Mouse (Mus musculus): Measurements from ENCODE around the gene Trappc1. TPM values are rescaled to one million over a fixed set of nuclear protein-coding genes. Genes with fewer than 3 reads are reported as not detected.
A peak's percentile ranks its signal among the peaks of the same experiment; 100 is the strongest.
"Not testable (repeated sequence)": the region's sequence is repeated elsewhere in the genome, so short reads cannot be mapped to it uniquely, and the experiment has no call there.

Gene Trappc1
- 189 and 208 TPM in 2 replicates for polyA plus RNA-seq (2016; fragmentation: Nextera tagmentation; extraction: Ambion mirVana)

DNA sequence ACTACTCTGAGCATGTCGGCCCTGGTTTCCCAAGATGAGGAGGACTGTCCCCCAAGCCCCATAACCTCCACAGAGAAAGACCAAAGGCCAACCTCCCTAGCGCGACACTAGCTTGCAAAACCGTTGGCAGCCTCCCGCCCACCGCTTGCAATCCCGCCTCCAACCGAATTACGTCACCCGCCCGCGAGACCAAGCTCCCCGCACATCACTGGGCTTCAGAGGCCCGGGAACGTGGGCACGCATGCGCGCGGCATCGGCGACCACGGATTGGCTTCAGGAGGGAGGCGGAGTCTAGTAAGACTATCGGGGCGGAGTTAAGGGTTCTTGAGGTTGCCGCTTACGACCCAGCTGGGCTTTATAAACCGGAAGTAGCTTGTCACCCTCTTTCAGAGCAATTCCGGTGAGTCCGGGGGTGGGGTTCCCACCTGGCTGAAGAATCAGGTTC, at the start of gene Trappc1, which contains the start of gene Cntrob:
Trappc1 (plus strand) TSS at position 314 of the 445 bp plus-strand sequence.
Cntrob (minus strand) TSS at position 109 of the 445 bp plus-strand sequence.
- Histone ChIP-seq H3K36me3 (peaks cover 25% of the 10 kb centered on the region), H3K27me3 (ENCODE audit: insufficient read depth, poor library complexity, severe bottlenecking) (peaks cover 24% of the 10 kb centered on the region), H3K4me3 (peak within 1 kb of the TSS; percentile 72), H3K9me3 (no peaks in the 10 kb centered on the region), H3K27ac (peak within 1 kb of the TSS; percentile 97), H3K4me1 (replicated peaks) (peaks cover 56% of the 10 kb centered on the region)
- WGBS = under 1% methylated on average over 30 of the region's 30 CpGs
- peak; percentile 100 for DNase-seq (ENCODE audit: low spot score)

DNA sequence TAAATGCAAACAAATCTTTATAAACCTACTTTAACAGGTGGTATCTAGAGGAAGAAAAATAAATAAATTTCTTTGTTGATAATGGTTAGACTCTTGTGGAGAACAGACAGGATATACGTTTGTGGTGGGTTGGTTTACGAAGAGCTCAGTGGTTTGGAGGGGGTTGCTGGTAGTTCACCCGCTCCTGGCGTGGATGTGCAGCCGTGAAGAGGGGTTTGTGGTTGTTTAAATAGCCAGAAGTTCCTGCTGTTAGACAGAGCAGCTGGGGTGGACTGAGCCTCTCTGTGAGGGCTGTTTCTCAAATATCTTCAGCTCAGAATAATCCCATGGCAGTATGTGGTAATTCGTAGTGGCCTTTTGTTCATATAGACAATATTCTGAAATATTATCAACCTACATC, 48.1 kb upstream of the Trappc1 start:
- Histone ChIP-seq H3K4me1 (replicated peaks) (peaks cover 16% of the 10 kb centered on the region; the same call in 1 of the 2 replicates), H3K36me3 (no peaks in the 10 kb centered on the region), H3K27me3 (ENCODE audit: insufficient read depth, poor library complexity, severe bottlenecking) (peaks cover 3% of the 10 kb centered on the region), H3K27ac (no peak overlapping the region), H3K4me3 (no peak overlapping the region), H3K9me3 (no peaks in the 10 kb centered on the region)
- 86% methylated on average over 6 of the region's 6 CpGs for WGBS
- DNase-seq (ENCODE audit: low spot score) = no peak

DNA sequence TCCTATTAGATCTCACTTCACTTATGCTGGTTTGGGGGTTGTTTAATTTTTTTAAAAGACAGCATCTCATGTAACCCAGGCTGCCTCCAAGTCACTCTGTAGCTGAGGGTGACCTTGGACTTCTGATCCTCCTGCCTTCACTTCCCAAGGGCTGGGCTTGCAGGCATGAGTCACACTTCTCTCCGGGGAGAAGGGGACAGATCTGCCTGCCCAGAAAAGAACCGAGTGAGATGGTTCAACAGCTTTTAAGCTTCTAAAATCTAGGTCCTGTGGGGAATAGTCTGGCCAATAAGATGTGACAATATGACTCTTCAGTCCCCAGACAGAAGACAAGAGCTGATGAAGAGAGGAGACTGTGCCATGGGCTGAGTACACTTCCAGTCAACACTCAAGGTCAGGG, 47.7 kb upstream of the Trappc1 start:
- Histone ChIP-seq H3K4me1 (replicated peaks) (peaks cover 14% of the 10 kb centered on the region; the same call in 1 of the 2 replicates), H3K9me3 (no peaks in the 10 kb centered on the region), H3K27ac (no peak overlapping the region), H3K27me3 (ENCODE audit: insufficient read depth, poor library complexity, severe bottlenecking) (peaks cover 1% of the 10 kb centered on the region), H3K4me3 (no peak overlapping the region), H3K36me3 (no peaks in the 10 kb centered on the region)
- no peak for DNase-seq (ENCODE audit: low spot score)
- 68% methylated on average over 2 of the region's 2 CpGs for WGBS

DNA sequence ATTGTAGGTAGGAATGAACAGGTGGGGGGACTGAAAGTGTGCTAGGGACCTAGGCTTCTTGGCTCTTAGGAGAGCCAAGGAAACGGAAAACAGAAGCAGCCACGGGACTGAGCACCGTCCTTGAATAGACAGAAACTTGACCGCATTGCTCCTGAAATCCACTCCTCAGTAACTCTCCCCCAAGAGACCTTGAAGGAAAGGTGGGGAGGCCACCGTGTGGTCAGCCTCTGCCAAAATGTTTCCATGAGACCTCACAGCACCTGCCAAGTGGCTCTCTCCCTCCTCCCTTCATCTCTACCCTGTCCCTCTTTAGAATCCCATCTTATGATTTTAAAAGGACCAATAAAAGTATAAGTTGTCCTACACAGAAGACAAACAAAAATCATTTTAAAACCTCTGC, 46.5 kb upstream of the Trappc1 start:
- 74% methylated on average over 5 of the region's 5 CpGs for WGBS
- Histone ChIP-seq H3K4me1 (replicated peaks) (peaks cover 2% of the 10 kb centered on the region; the same call in 1 of the 2 replicates), H3K27ac (no peak overlapping the region), H3K36me3 (no peaks in the 10 kb centered on the region), H3K9me3 (no peaks in the 10 kb centered on the region), H3K4me3 (no peak overlapping the region), H3K27me3 (ENCODE audit: insufficient read depth, poor library complexity, severe bottlenecking) (no peaks in the 10 kb centered on the region; the same call in 1 of the 2 replicates)
- DNase-seq (ENCODE audit: low spot score) = no peak

DNA sequence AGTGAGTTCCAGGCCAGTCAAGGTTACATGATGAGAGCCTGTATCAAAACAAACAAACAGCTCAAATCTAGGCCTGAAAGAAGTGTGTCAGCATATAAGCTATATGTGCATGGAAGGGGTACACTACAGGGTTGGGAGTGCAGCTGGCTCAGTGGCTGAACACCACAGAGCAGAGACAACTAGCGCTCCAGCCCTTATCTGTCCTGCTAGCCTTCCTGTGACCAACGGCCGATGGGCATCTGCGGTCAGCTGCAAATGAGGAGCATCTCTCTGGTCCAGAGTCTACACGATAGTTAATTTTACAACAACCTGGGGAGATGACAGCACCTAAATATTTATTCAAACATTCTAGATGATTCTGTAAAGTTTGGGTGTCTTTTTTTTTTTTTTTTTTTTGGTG, 32.7 kb upstream of the Trappc1 start:
- 98% methylated on average over 5 of the region's 5 CpGs for whole genome bisulfite sequencing
- H3K27me3 ChIP-seq (ENCODE audit: insufficient read depth, poor library complexity, severe bottlenecking) = no peaks in the 10 kb centered on the region

DNA sequence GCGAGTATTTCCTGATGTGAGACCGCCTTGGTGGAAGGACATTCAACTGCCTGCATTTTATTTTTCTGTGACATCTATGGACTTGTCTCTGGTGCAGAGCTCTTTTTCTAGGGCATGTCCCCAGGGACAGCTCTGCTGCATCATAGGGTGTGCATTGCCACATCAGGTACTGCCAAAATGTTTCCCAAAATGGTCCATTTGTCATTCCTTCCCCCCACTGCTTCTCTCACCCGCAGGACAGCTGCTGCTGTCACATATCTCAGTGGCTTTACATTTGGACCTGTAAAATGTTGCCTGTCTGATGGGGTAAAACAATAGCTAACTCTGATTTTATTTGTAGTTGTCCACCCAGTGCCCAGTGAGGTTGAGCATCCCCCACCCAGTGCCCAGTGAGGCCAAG, 28.5 kb upstream of the Trappc1 start:
- no peaks in the 10 kb centered on the region for H3K27me3 ChIP-seq (ENCODE audit: insufficient read depth, poor library complexity, severe bottlenecking)
- H3K27ac ChIP-seq = no peak overlapping the region
- WGBS = 93% methylated on average over 3 of the region's 3 CpGs

More for the DNA sequence above, 32.7 kb upstream of the Trappc1 start:
- no peaks in the 10 kb centered on the region for H3K9me3 ChIP-seq
- no peaks in the 10 kb centered on the region for H3K4me1 ChIP-seq (replicated peaks)
- H3K4me3 ChIP-seq = no peak overlapping the region
- DNase-seq (ENCODE audit: low spot score) = no peak
- H3K36me3 ChIP-seq = peaks cover 5% of the 10 kb centered on the region; the same call in 1 of the 2 replicates
- H3K27ac ChIP-seq = no peak overlapping the region

DNA sequence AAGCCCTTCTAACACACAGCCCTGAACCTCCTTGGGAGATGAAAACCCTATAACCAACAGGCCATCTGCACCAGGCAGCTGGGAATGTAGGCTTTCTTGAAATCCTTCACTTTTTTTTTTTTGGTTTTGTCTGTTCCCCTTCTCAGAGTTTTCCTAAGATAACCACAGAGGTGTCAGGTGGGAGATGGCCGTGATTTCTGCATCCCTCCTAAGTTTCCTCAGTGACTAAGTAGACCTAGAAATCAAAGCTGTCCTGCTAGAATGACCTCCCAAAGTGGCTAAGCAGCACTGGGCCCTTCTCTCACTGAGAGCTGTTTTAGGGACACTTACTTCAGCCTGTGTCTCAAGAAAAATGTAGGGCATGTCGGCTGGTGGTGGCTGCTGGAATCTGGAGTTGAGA, 26.0 kb upstream of the Trappc1 start:
- Histone ChIP-seq H3K4me3 (no peak overlapping the region), H3K27ac (no peak overlapping the region), H3K27me3 (ENCODE audit: insufficient read depth, poor library complexity, severe bottlenecking) (no peaks in the 10 kb centered on the region), H3K36me3 (peaks cover 67% of the 10 kb centered on the region), H3K4me1 (replicated peaks) (no peaks in the 10 kb centered on the region), H3K9me3 (no peaks in the 10 kb centered on the region)
- no peak for DNase-seq (ENCODE audit: low spot score)
- WGBS = 89% methylated on average over 2 of the region's 2 CpGs

More for the DNA sequence above, 28.5 kb upstream of the Trappc1 start:
- DNase-seq (ENCODE audit: low spot score) = no peak
- H3K9me3 ChIP-seq = no peaks in the 10 kb centered on the region
- H3K4me1 ChIP-seq (replicated peaks) = no peaks in the 10 kb centered on the region
- no peak overlapping the region for H3K4me3 ChIP-seq
- peaks cover 42% of the 10 kb centered on the region for H3K36me3 ChIP-seq

DNA sequence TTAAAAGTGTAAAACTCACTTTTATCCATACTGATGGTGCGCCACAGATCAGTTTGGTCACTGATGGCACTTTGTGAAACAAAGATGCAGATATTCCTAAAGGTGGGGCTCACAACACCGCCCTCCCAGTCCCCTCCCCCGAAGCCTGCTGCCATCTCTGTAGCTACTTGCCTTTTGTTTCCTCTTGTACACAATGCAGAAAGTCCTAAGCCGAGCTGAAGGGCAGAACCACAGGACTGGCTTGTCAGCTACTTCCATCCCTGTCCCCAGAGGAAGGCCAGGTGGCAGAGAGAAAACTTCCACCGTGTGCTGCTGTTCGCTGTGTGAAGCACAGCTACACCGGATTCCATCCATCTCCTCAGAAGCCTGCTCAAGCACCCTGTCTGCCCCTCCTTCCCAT, 25.5 kb upstream of the Trappc1 start:
- 77% methylated on average over 7 of the region's 7 CpGs for WGBS
- no peaks in the 10 kb centered on the region for H3K9me3 ChIP-seq
- H3K4me3 ChIP-seq = no peak overlapping the region
- H3K27ac ChIP-seq = no peak overlapping the region
- H3K4me1 ChIP-seq (replicated peaks) = no peaks in the 10 kb centered on the region
- no peaks in the 10 kb centered on the region for H3K27me3 ChIP-seq (ENCODE audit: insufficient read depth, poor library complexity, severe bottlenecking)
- DNase-seq (ENCODE audit: low spot score) = no peak
- H3K36me3 ChIP-seq = peaks cover 71% of the 10 kb centered on the region

DNA sequence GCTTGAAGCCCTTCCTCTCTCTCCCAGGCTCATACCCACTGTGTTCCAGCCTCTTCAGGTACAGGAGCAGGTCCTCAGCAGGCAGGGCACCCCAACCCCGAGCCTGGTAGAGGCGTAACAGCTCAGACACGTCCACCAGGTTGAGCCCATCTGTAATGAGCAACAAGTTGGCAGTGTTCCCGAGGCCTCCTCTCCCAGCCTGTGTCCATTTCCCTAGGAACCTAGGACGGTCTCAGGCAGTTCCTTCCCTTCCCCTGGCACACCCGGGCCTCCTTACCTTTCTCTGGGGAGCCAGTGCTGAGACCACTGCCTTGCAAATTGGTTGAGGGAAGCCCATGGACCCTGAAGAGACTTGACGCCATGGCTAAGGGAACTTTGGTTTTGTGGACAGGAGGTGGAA, 21.0 kb upstream of the Trappc1 start:
- Histone ChIP-seq H3K27ac (no peak overlapping the region), H3K27me3 (ENCODE audit: insufficient read depth, poor library complexity, severe bottlenecking) (no peaks in the 10 kb centered on the region), H3K4me1 (replicated peaks) (no peaks in the 10 kb centered on the region), H3K4me3 (no peak overlapping the region), H3K36me3 (peaks cover 97% of the 10 kb centered on the region), H3K9me3 (no peaks in the 10 kb centered on the region)
- 91% methylated on average over 7 of the region's 7 CpGs for whole genome bisulfite sequencing
- DNase-seq (ENCODE audit: low spot score) = no peak

DNA sequence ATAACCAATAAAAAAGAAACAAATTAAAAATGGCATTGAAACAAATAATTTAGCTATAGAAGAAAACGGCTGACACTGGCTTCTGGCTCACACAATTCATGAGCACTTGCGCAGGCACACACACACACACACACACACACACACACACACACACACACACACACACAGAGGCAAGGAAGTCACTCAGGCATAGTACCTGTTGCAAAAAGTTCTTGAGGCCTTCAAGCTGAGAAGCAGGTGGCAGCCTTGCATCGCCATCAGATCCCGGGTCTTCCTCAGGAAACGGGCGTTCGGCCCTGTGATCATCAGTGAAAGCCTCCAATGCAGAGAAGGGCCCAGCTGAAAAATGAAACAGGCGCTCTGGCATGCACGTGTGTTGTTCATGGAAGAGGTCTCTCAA, 18.5 kb upstream of the Trappc1 start:
- no peaks in the 10 kb centered on the region for H3K9me3 ChIP-seq
- H3K4me3 ChIP-seq = no peak overlapping the region
- H3K4me1 ChIP-seq (replicated peaks) = no peaks in the 10 kb centered on the region
- WGBS = 91% methylated on average over 9 of the region's 9 CpGs
- H3K36me3 ChIP-seq = peaks cover 99% of the 10 kb centered on the region
- DNase-seq (ENCODE audit: low spot score) = no peak
- H3K27ac ChIP-seq = no peak overlapping the region
- H3K27me3 ChIP-seq (ENCODE audit: insufficient read depth, poor library complexity, severe bottlenecking) = no peaks in the 10 kb centered on the region

DNA sequence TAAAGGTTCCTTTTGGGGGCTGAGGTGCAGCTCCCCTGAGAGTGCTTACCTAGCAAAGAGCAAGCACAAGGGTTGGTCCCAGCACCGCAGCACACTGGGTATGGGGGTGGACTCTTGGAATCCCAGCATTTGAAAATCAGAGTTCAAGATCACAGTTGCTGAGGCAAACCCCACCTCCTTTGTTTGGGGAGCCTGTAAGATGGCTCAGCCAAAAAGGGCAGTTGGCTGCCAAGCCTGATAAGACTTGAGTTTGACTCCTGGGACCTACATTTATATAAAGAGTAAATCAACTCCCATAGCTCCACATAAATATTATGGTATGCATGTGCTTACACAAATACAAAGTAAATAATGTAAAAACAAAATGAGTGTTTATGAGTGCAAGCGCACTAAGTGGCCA, 17.7 kb upstream of the Trappc1 start:
- no peaks in the 10 kb centered on the region for H3K27me3 ChIP-seq (ENCODE audit: insufficient read depth, poor library complexity, severe bottlenecking)
- 94% methylated on average over 2 of the region's 2 CpGs for WGBS
- DNase-seq (ENCODE audit: low spot score) = no peak
- peaks cover 99% of the 10 kb centered on the region for H3K36me3 ChIP-seq
- H3K27ac ChIP-seq = no peak overlapping the region
- H3K4me3 ChIP-seq = no peak overlapping the region
- no peaks in the 10 kb centered on the region for H3K4me1 ChIP-seq (replicated peaks)
- H3K9me3 ChIP-seq = no peaks in the 10 kb centered on the region

DNA sequence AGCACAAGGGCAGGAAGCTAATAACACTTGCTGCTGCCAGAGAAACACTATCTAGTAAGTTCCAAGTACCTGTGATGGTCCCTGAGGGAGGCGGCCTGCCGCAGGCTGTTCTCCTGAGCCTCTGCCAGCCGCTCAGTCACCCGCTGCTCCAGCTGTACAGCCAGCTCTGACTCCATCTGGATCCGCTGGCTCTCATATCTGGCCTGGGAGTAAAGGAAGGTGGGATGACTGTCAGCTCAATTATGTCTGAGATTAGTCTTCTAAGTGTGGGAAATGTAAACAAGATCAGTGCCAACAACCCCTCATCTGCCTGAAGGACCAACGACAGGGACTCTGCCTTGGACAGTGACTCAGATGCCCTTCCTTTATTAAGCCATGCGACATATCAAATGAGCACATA, 12.5 kb upstream of the Trappc1 start:
- DNase-seq (ENCODE audit: low spot score) = no peak
- 88% methylated on average over 7 of the region's 7 CpGs for WGBS
- peaks cover 100% of the 10 kb centered on the region for H3K36me3 ChIP-seq
- H3K27ac ChIP-seq = no peak overlapping the region
- H3K4me1 ChIP-seq (replicated peaks) = 0 out of 2 replicates have a peak, but pooled peaks cover 2% of the 10 kb centered on the region
- H3K4me3 ChIP-seq = no peak overlapping the region
- H3K27me3 ChIP-seq (ENCODE audit: insufficient read depth, poor library complexity, severe bottlenecking) = no peaks in the 10 kb centered on the region
- H3K9me3 ChIP-seq = no peaks in the 10 kb centered on the region

DNA sequence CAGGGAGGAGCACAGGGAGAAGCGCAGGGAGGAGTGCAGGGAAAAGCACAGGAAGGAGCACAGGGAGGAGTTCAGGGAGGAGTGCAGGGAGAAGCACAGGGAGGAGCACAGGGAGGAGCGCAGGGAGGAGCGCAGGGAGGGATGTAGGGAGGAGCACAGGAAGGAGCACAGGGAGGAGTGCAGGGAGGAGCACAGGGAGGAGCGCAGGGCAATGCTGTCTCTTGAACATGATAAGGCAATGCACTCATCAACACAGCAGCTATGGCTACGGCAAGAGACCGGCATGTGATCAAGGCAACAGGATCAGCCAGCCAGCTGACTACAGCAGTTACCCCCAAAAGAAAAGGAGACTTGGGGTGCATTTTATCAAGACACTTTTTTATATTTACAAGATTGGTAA, 7.4 kb upstream of the Trappc1 start:
- no peak for DNase-seq (ENCODE audit: low spot score)

DNA sequence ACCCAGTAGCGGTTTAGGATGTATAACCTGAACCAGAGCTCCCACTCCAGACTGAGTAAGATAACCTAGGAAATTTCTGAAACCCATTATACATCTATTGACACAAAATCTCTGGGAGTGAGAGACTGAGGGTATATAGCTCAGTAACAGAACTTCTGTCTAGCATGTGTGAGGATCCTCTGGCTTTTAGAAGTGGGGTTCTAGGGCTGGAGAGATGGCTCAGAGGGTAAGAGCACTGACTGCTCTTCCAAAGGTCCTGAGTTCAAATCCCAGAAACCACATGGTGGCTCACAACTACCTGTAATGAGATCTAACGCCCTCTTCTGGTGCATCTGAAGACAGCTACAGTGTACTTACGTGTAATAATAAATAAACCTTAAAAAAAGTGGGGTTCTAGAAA, 5.8 kb upstream of the Trappc1 start:
- Histone ChIP-seq H3K36me3 (peaks cover 81% of the 10 kb centered on the region), H3K4me1 (replicated peaks) (peaks cover 20% of the 10 kb centered on the region)
- H3K4me3 ChIP-seq; H3K9me3 ChIP-seq; DNase-seq (ENCODE audit: low spot score); H3K27ac ChIP-seq; H3K27me3 ChIP-seq (ENCODE audit: insufficient read depth, poor library complexity, severe bottlenecking): not testable (repeated sequence)
- 86% methylated on average over 3 of the region's 3 CpGs for WGBS

More for the DNA sequence above, 7.4 kb upstream of the Trappc1 start:
- WGBS = 97% methylated on average over 6 of the region's 6 CpGs
- Histone ChIP-seq H3K36me3 (peaks cover 97% of the 10 kb centered on the region), H3K27me3 (ENCODE audit: insufficient read depth, poor library complexity, severe bottlenecking) (no peaks in the 10 kb centered on the region), H3K27ac (no peak overlapping the region), H3K9me3 (no peaks in the 10 kb centered on the region), H3K4me3 (no peak overlapping the region), H3K4me1 (replicated peaks) (0 out of 2 replicates have a peak, but pooled peaks cover 5% of the 10 kb centered on the region)
